Mouse (Mus musculus) thymus, adult 2 months (tissue): ENCODE results near the gene Ube2q2.

ENCODE experiments used
- CTCF ChIP-seq: fragments of 200-500 bp; IDR thresholded peaks from 2 replicates; pipeline ENCODE4 v1.5.1; 2012; ENCODE audit warnings: mild to moderate bottlenecking, control low read depth, low read length, moderate library complexity, borderline replicate concordance; ENCODE audit not compliant: control insufficient read depth, poor library complexity, insufficient read depth; ENCODE audit errors: extremely low read depth
- POLR2A ChIP-seq: fragments of 200-500 bp; IDR thresholded peaks from 2 replicates; pipeline ENCODE4 v1.6.1; 2012; ENCODE audit warnings: mild to moderate bottlenecking, low read length, control low read depth, moderate library complexity; ENCODE audit not compliant: control insufficient read depth, poor library complexity, insufficient read depth; ENCODE audit errors: extremely low read depth

- TF ChIP-seq POLR2A = no peak
- no peak for TF ChIP-seq CTCF
Measured at GRCm38 (mm10) chr9:55174235-55174634, 25.6 kb downstream of the Ube2q2 start.
